Mouse (Mus musculus) forebrain, embryonic 13.5 days (tissue): ENCODE data around the gene Stip1. TPM values are rescaled to one million over a fixed set of nuclear protein-coding genes. Genes with fewer than 3 reads are reported as not detected.
"Not testable (repeated sequence)": the region's sequence is repeated elsewhere in the genome, so short reads cannot be mapped to it uniquely, and the experiment has no call there.

Experiments
- ATAC-seq: fragments of 200-750 bp; cut with Nextera tagmentation; 2 replicates; pipeline ENCODE4 v1.8.0; 2017
- H3K27ac ChIP-seq: fragments of 300-500 bp; sonication (generic); 2 replicates; pipeline ENCODE4 v1.5.1; 2015; ENCODE audit warnings: inconsistent platforms, mild to moderate bottlenecking, moderate library complexity
- H3K27me3 ChIP-seq: fragments of 300-500 bp; sonication (generic); 2 replicates; pipeline ENCODE4 v1.6.1; 2015; ENCODE audit warnings: mild to moderate bottlenecking, inconsistent platforms
- H3K36me3 ChIP-seq: fragments of 300-500 bp; sonication (generic); 2 replicates; pipeline ENCODE4 v1.6.1; 2015; ENCODE audit warnings: mild to moderate bottlenecking, inconsistent platforms; ENCODE audit not compliant: poor library complexity, severe bottlenecking
- H3K4me1 ChIP-seq: fragments of 300-500 bp; sonication (generic); 2 replicates; pipeline ENCODE4 v1.6.1; 2015; ENCODE audit warnings: inconsistent platforms
- H3K4me2 ChIP-seq: fragments of 300-500 bp; sonication (generic); 2 replicates; pipeline ENCODE4 v1.6.1; 2015; ENCODE audit warnings: inconsistent platforms, mild to moderate bottlenecking, moderate library complexity
- H3K4me3 ChIP-seq: fragments of 300-500 bp; sonication (generic); 2 replicates; pipeline ENCODE4 v1.5.1; 2015; ENCODE audit warnings: mild to moderate bottlenecking, inconsistent platforms
- H3K9ac ChIP-seq: fragments of 300-500 bp; sonication (generic); 2 replicates; pipeline ENCODE4 v1.6.1; 2015; ENCODE audit warnings: mild to moderate bottlenecking, inconsistent platforms
- H3K9me3 ChIP-seq: fragments of 300-500 bp; sonication (generic); replicated peaks from 2 replicates; pipeline ENCODE4 v1.6.1; 2016; ENCODE audit warnings: inconsistent platforms
- WGBS: fragments of 180-500 bp; shearing (Covaris S2); methylation state at CpG from one replicate; pipeline ENCODE4 v1.1.7; 2015; 5-methylcytosine and 5-hydroxymethylcytosine counted together
- polyA plus RNA-seq: library from polyadenylated mRNA; unstranded; fragments of >200 nt; fragmentation: Nextera tagmentation; extraction: Ambion mirVana; gene quantifications from 2 replicates; pipeline ENCODE4 v1.2.1, GENCODE M21; 2015

Gene Stip1
- polyA plus RNA-seq, 1 experiment from 2014 or later: 289 TPM

DNA sequence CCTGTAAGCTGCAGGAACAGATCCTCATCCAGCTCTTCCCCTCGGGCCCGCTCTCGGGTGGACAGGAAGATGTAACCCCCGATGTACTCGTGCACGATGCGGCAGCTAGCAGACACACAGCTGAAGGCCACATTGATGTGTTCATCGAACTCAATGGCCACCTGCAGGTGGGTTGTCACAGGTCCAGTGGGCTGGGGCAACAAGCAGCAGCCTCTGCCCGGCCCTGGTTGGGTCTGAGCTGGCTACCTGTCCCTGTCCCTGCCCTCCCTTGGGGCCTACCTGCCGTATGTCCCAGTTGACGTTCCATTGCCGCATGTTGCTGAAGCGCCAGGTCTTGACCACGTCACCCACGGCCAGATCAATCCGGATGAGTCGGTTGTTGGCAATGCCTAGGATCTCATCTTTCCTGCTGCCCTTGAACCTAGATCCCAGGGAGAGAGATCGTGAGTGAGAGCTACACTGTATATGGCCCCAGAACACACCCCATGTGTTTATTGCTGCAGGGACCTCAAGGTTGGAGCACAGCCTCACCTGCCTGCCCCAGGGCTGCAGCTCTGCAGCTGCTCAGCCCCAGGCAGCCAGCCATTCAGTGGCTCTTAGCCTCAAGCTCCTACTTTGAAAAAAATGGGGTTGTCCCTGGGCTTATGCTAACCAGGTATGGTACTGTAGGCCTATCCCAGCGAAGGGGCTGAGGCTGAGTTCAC is 40.3 kb downstream of the Stip1 start:
- no peak overlapping the region for H3K27ac ChIP-seq
- H3K4me2 ChIP-seq: no peak overlapping the region
- no peaks in the 10 kb centered on the region for H3K27me3 ChIP-seq
- peaks cover 25% of the 10 kb centered on the region for H3K36me3 ChIP-seq
- ATAC-seq: no peak
- H3K9ac ChIP-seq: no peak overlapping the region
- WGBS: 92% methylated on average over 19 of the region's 19 CpGs
- no peaks in the 10 kb centered on the region for H3K9me3 ChIP-seq
- no peak overlapping the region for H3K4me3 ChIP-seq
- peaks cover 31% of the 10 kb centered on the region for H3K4me1 ChIP-seq

DNA sequence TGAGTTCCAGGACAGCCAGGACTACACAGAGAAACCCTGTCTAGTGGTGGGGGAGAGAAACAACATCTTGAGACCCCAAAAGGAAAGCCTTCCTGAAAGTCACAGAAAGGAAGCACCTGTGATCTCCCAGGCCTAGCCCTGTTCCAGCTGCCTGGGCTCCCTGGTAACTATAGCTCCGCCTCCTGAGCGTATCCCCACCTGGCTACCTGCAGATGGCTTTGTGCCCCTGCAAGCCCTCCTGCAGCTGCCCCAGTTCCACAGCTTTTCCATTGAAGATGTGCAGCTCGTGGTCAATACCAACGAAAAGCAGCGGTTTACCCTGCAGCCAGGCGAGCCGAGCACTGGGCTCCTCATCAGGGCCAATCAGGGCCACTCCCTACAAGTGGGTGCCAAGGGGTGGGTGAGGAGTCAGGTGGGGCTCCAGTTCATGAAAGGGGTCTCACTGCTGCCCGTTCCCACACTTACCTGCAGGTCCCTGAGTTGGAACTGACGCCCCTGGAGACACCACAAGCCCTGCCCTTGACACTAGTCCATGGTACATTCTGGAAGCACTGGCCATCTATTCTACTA is 42.0 kb downstream of the Stip1 start:
- Histone ChIP-seq H3K27me3 (no peaks in the 10 kb centered on the region), H3K9me3 (no peaks in the 10 kb centered on the region), H3K9ac (no peak overlapping the region), H3K27ac (no peak overlapping the region), H3K4me1 (peaks cover 42% of the 10 kb centered on the region), H3K36me3 (peaks cover 25% of the 10 kb centered on the region), H3K4me2 (no peak overlapping the region), H3K4me3 (no peak overlapping the region)
- 81% methylated on average over 9 of the region's 9 CpGs for WGBS
- no peak for ATAC-seq

DNA sequence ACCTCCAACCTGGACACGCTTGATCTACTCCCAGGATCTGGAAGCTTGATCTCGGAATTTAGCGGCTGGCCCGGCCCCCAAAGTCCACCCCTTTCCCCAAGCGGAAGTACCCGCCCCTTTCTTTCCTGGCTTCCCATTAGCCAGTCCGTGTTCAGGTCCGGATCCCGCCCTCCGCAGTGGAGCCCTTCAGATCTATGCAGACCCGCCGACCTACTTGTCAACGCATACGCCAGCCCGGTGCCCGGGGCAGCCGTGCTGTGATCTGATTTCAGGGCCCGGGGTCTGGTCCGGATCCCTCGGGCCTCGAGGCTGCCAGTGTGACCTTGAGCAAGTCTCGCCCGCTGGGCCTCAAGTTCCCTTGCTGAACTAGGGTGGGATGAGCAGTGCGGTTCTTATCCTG is 43.8 kb downstream of the Stip1 start, which contains the start of the genes Nudt22 and Trpt1:
Nudt22 (minus strand) TSS at position 112 of the 400 bp plus-strand sequence.
Trpt1 (plus strand) TSS at position 126 of the 400 bp plus-strand sequence.
- Histone ChIP-seq H3K4me3 (peak within 1 kb of the TSS; percentile 64), H3K4me2 (peak within 1 kb of the TSS; percentile 83), H3K9ac (peak within 1 kb of the TSS; percentile 74), H3K27ac (peak within 1 kb of the TSS; percentile 16; the same call in 1 of the 2 replicates), H3K9me3 (no peaks in the 10 kb centered on the region), H3K4me1 (peaks cover 51% of the 10 kb centered on the region), H3K36me3 (peaks cover 25% of the 10 kb centered on the region), H3K27me3 (no peaks in the 10 kb centered on the region)
- peak; percentile 79 for ATAC-seq
- under 1% methylated on average over 24 of the region's 24 CpGs for WGBS

DNA sequence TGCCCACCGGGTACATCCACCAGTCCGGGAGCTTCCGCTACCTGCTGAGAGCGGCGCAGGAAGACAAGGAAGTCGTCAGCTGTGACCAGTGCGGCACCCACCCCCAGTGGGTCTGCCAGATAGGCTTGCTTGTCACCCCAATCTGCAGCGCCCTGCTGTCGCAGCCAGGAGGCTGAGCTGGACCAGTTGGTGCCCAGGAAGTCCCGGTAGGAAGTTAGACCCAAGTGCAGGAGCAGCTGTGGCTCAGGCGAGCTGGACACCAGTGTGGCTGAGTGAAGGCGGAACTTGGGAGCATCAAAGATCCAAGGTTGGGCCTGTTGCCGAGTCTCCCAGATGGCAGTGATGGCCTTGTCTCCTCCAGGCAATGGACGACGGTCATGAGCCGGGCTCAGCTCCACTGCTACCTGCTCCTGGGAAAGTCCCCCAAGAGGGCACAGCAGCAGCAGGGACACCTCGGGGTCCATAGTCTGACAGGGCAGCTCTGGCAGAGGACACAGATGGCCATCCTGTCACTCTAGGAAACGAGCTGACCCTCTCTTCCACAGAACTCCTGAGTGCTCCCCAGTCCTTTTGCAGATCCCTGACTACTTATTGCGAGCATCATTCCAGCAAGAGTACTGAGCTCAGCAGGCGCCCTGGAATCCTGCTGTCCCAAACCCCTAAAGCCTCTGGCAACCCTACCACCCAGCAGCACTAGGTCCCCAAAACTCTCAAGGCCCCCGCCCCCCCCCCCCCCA is 44.3 kb downstream of the Stip1 start:
- WGBS: 52% methylated on average over 21 of the region's 21 CpGs
- no peaks in the 10 kb centered on the region for H3K9me3 ChIP-seq
- peak overlapping the region; percentile 83 for H3K4me2 ChIP-seq
- peak overlapping the region; percentile 64 for H3K4me3 ChIP-seq
- peaks cover 51% of the 10 kb centered on the region for H3K4me1 ChIP-seq
- H3K36me3 ChIP-seq: peaks cover 24% of the 10 kb centered on the region
- H3K27ac ChIP-seq: 0 out of 2 replicates have a peak overlapping the region, but pooled peaks have one; percentile 7
- peak overlapping the region; percentile 74 for H3K9ac ChIP-seq
- no peaks in the 10 kb centered on the region for H3K27me3 ChIP-seq
- no peak for ATAC-seq

DNA sequence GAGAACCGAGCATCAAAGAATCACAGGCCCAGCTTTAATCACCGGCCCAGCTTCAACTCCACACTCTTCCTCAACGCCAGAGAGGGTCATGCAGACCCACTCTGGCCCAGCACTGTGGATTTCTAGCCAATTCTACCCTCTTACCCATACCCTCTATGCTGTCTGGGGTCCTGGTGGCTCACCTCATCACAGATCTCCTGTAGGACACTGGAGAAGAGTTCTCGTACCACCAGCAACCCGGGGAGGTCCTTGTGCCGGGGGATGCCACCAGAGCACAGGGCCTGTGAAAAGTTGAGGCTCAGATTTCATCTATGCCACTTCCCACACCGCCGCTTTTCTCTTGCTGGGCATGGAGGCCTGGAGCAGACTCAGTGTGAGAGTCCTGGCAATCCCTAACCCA is 45.3 kb downstream of the Stip1 start:
- ATAC-seq: no peak
- Histone ChIP-seq H3K4me1 (peaks cover 51% of the 10 kb centered on the region), H3K9ac (no peak overlapping the region), H3K27me3 (no peaks in the 10 kb centered on the region), H3K4me3 (peak overlapping the region; percentile 64; the same call in 1 of the 2 replicates), H3K9me3 (no peaks in the 10 kb centered on the region), H3K36me3 (peaks cover 15% of the 10 kb centered on the region), H3K27ac (no peak overlapping the region), H3K4me2 (peak overlapping the region; percentile 83; the same call in 1 of the 2 replicates)
- 84% methylated on average over 8 of the region's 8 CpGs for WGBS

DNA sequence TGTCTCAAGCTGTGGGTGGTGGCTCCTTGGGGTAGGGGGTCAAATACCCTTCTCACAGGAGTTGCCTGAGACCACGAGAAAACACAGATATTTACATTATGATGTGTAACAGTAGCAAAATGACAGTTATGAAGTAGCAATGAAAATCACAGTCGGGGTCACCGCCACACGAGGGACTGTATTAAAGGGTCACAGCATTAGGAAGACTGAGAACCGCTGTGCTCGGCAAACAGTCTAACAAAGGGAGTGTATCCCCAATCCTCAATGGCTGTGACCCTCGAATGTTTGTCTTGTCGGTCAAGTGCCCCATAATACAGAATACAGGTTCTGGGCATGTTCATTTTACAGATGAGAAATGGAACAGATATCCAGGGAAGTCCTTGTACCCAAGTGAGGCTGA is 45.8 kb downstream of the Stip1 start:
- H3K36me3 ChIP-seq: peaks cover 10% of the 10 kb centered on the region
- no peak overlapping the region for H3K9ac ChIP-seq
- H3K9me3 ChIP-seq: no peaks in the 10 kb centered on the region
- ATAC-seq: no peak
- H3K27me3 ChIP-seq: no peaks in the 10 kb centered on the region
- H3K27ac ChIP-seq: no peak overlapping the region
- WGBS: 84% methylated on average over 8 of the region's 8 CpGs
- no peak overlapping the region for H3K4me2 ChIP-seq
- peaks cover 51% of the 10 kb centered on the region for H3K4me1 ChIP-seq
- H3K4me3 ChIP-seq: no peak overlapping the region

DNA sequence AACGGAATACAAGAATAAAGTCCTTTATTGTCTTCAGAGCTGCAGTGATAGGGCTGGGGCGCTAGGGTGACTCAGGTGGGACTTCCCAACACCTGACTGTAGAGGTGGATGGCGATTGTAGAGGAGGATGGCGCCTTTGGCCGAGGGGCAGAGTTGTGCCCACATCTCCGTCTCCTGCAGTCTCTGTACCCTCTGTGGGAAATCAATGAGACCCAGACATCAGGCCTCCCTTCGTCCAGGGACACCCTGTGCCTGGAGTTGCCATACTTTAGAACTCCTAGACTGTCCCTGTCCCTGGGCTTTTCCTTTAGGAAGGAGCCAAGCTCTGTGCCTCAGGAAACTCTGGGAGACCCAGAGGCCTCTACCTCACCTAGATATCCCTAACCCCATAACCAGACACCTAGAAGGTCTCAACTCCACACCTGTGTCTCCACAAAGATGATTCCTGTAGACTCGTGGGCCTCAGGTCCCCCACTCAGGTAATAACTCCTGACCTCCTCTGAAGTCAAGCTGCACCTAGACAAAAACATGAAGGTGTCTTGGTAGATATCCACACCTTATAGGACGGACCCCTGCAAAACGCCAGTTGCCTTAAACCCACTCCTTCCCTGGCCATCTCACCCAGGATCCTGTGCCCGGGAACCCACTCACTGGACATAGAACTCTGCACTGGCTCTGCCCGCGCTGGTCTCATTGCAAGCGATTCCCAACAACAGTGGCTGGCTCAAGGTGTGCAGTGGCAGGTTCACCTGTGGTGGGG is 46.6 kb downstream of the Stip1 start:
- Histone ChIP-seq H3K4me3 (peak overlapping the region; percentile 53), H3K9ac (peak overlapping the region; percentile 68), H3K4me1 (peaks cover 54% of the 10 kb centered on the region), H3K27me3 (no peaks in the 10 kb centered on the region), H3K4me2 (peak overlapping the region; percentile 87), H3K9me3 (no peaks in the 10 kb centered on the region), H3K36me3 (peaks cover 2% of the 10 kb centered on the region), H3K27ac (0 out of 2 replicates have a peak overlapping the region, but pooled peaks have one; percentile 8)
- peak; percentile 3; the same call in 1 of the 2 replicates for ATAC-seq
- WGBS: 61% methylated on average over 14 of the region's 14 CpGs

DNA sequence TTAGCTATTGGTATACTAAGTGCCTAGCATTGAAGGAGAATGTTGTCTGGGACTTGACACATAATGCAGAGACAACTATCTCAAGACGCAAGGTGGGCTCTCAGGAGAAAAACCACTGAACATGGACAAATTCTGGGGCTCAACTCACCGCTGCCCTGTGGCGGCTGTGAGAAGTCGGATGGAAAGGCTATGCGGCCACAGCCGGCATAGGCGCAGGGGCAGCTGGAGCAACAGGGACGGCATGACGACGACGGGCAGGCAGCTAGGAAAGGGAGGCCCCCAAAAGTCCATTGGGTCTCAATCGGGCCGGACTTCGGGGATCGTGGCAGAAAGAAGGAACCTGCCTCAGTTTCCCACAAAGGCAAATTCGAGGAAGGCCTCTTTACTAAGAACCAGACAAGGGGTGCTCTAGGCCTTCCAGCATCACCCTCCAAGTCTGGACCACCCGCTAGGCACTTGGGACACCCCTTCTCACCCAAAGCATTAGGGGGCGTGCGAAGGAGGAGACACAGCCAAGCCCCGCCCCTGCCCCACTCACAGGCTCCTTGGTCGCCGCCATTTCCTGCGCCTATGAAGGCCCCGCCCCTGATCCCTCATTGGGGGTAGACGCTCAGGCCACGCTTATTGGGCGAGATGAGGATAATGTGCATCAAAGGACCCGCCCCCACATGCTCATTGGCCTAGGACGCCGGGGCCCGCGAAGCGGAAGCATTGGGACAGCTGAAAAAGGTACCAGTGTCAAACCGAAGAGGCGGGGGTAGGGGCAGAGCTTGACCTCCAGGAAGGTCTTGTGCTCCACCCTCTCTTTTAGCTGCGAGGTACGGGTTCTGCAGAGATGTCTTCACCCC is 47.5 kb downstream of the Stip1 start, which contains the start of gene Dnajc4:
Dnajc4 (minus strand) TSS at position 562 of the 848 bp plus-strand sequence.
- peak; percentile 95 for ATAC-seq
- H3K4me1 ChIP-seq: peaks cover 54% of the 10 kb centered on the region
- 2% methylated on average over 37 of the region's 37 CpGs for WGBS

DNA sequence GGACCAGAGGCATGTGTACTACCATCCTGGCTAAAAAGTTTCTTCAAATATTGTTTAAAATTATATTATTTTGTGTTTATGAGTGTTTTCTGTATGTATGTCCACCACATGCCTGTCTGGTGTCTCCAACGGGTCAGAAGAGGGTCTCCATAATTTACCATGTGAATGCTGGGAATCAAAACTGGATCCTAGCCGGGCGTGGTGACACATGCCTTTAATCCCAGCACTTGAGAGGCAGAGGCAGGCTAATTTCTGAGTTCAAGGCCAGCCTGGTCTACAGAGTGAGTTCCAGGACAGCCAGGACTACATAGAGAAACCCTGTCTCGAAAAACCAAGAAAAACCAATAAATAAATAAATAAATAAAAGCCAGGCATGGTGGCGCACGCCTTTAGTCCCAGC is 48.6 kb downstream of the Stip1 start:
- H3K4me1 ChIP-seq: peaks cover 51% of the 10 kb centered on the region
- 91% methylated on average over 6 of the region's 6 CpGs for WGBS

More for the DNA sequence above, 47.5 kb downstream of the Stip1 start, which contains the start of gene Dnajc4:
- Histone ChIP-seq H3K4me2 (peak within 1 kb of the TSS; percentile 87), H3K27me3 (no peaks in the 10 kb centered on the region), H3K27ac (0 out of 2 replicates have a peak within 1 kb of the TSS, but pooled peaks have one; percentile 8), H3K9me3 (no peaks in the 10 kb centered on the region), H3K36me3 (no peaks in the 10 kb centered on the region), H3K9ac (peak within 1 kb of the TSS; percentile 72), H3K4me3 (peak within 1 kb of the TSS; percentile 53)

DNA sequence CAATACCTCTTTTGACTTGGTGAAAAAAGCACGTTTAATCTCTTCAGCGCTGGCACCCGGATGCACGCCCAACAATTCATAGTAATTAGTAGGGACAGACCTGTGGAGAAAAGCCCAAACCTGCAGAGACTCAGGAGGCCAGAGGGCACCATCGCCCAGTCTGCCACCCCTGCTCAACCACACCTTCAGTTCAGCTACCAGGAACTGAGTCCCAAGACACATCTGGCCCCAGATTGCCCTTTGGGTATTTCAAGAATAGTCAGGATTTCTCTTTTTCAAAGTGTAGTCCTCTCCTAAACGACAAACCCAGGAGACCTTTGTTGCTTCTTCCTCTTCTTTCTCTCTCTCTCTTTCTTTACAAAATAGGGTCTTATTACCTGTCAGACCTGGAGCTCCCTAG is 49.1 kb downstream of the Stip1 start:
- no peak overlapping the region for H3K4me3 ChIP-seq
- H3K9ac ChIP-seq: no peak overlapping the region
- no peak for ATAC-seq
- 91% methylated on average over 6 of the region's 6 CpGs for whole genome bisulfite sequencing
- no peaks in the 10 kb centered on the region for H3K9me3 ChIP-seq
- H3K4me1 ChIP-seq: peaks cover 54% of the 10 kb centered on the region
- H3K36me3 ChIP-seq: peaks cover 1% of the 10 kb centered on the region; the same call in 1 of the 2 replicates
- no peaks in the 10 kb centered on the region for H3K27me3 ChIP-seq
- H3K4me2 ChIP-seq: no peak overlapping the region
- H3K27ac ChIP-seq: no peak overlapping the region

More for the DNA sequence above, 48.6 kb downstream of the Stip1 start:
- not testable (repeated sequence) for H3K27me3 ChIP-seq, ATAC-seq, H3K27ac ChIP-seq, H3K9me3 ChIP-seq, H3K9ac ChIP-seq, H3K36me3 ChIP-seq, H3K4me3 ChIP-seq
- H3K4me2 ChIP-seq: peak overlapping the region; percentile 87; the same call in 1 of the 2 replicates
